Mouse (Mus musculus): ENCODE results near the gene Necab2.

- TF ChIP-seq CTCF (IDR thresholded peaks at IDR 0.05; ENCODE audit: low read depth) (no peak), EP300 (IDR thresholded peaks at IDR 0.05; ENCODE audit: low read depth) (no peak)
These were observed 18.7 kb upstream of the Necab2 start for GRCm38 (mm10) chr8:119427634-119428349.

Measured in liver, postnatal 0 days (tissue).